Mouse (Mus musculus) C2C12 (cell line): ENCODE data around the gene Clcf1.

ENCODE experiments used
- CTCF ChIP-seq: IDR thresholded peaks from one replicate; pipeline ENCODE4 v1.5.1; 2011; ENCODE audit not compliant: control insufficient read depth, insufficient read depth, insufficient read length
- MAX ChIP-seq: IDR thresholded peaks from one replicate; pipeline ENCODE4 v1.6.1; 2011; ENCODE audit warnings: mild to moderate bottlenecking, control low read depth
- MYOD1 ChIP-seq: IDR thresholded peaks from one replicate; pipeline ENCODE4 v1.6.1; 2011; ENCODE audit warnings: low read depth; ENCODE audit not compliant: control insufficient read depth, insufficient read length

DNA sequence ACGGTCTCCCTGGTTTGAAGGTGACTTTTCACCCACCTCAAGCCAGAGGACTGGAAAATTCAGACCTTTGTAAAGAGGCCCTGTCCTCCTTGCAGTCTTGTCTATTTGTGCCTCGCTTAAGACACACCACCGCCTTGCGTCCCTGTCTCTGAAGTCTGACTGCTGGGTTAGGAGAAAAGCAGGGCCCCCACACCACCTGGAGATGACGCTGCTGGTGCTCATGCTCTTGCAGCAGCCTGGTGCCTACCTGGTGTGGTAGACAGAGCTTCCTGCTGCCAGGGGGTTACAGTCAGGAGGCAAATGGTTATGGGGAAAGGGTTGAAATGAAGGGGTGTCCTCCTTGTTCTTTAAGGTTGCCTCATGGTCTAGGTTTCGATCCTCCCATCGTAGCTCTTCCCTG, 40.2 kb downstream of the Clcf1 start:
- TF ChIP-seq MYOD1: no peak
- TF ChIP-seq CTCF: no peak
- no peak for TF ChIP-seq MAX
